12 mouse cellular contexts compared by ENCODE assay signal in genomic region chr11:76042041-76042638, GRCm38 (mm10). TPM values are rescaled to one million over a fixed set of nuclear protein-coding genes. Genes with fewer than 3 reads are reported as not detected.
DNase-seq lines count a peak whose midpoint lies in the region; ATAC-seq and TF ChIP-seq lines count a peak whose summit lies in the region.
"Had no signal": no experiment of that assay in that cellular context is flagged by ENCODE, and none has a peak within 500 bp of the region (broad histone marks: within the 10 kb centered on the region; RNA-seq: fewer than 3 reads in every experiment).

No protein-coding gene starts in this region.

- TF ChIP-seq CTCF in layer of hippocampus, adult 2 months (conservative IDR thresholded peaks at IDR 0.05): no peak
- no peak for TF ChIP-seq CTCF in heart, postnatal 0 days (IDR thresholded peaks at IDR 0.05; ENCODE audit: low read depth)
- no peak for TF ChIP-seq CTCF in lung, adult 2 months (IDR thresholded peaks at IDR 0.05; ENCODE audit: insufficient read depth, low read length)

- ATAC-seq in embryonic facial prominence, embryonic 14.5 days (ENCODE audit: low read depth): no peak
- ATAC-seq in heart, postnatal 0 days (ENCODE audit: insufficient read depth, low read depth): 0 out of 2 replicates have a peak, but pooled peaks have one; percentile 22
- ATAC-seq in stomach, embryonic 14.5 days (ENCODE audit: insufficient number of reproducible peaks, insufficient read depth, low FRiP score, low read depth): no peak
- ATAC-seq: inflammation-experienced regulatory T-cells, adult 6 months had no signal

- no peak for DNase-seq in layer of hippocampus, adult 2 months (ENCODE audit: low spot score in 2 of 2)
- no peak for DNase-seq in layer of hippocampus, adult 18-20 months (ENCODE audit: low spot score in 2 of 2)
- no peak for DNase-seq in embryonic facial prominence, embryonic 14.5 days (ENCODE audit: low spot score)
- no peak for DNase-seq in heart, postnatal 0 days (ENCODE audit: low spot score)
- DNase-seq in kidney, adult 9 months: no peak
- no peak for DNase-seq in lung, adult 2 months
- DNase-seq: cerebellum, postnatal 36 days; left cerebral cortex, postnatal 4 days had no signal

- no peak overlapping the region for H3K4me3 ChIP-seq in layer of hippocampus, adult 2 months
- no peak overlapping the region for H3K4me3 ChIP-seq in embryonic facial prominence, embryonic 14.5 days (ENCODE audit: low read depth, low read length)
- no peak overlapping the region for H3K4me3 ChIP-seq in heart, postnatal 0 days (ENCODE audit: low read depth, low read length)
- no peak overlapping the region for H3K4me3 ChIP-seq in stomach, embryonic 14.5 days (ENCODE audit: low read depth, low read length)
- no peak overlapping the region for H3K4me3 ChIP-seq in lung, adult 2 months (replicated peaks; ENCODE audit: extremely low read depth, low read depth, low read length)

- H3K4me1 ChIP-seq in embryonic facial prominence, embryonic 14.5 days (ENCODE audit: control insufficient read depth, insufficient read depth, low read length): peaks cover 21% of the 10 kb centered on the region
- peaks cover 18% of the 10 kb centered on the region for H3K4me1 ChIP-seq in heart, postnatal 0 days (ENCODE audit: control insufficient read depth, insufficient read depth)
- H3K4me1 ChIP-seq in stomach, embryonic 14.5 days (ENCODE audit: control insufficient read depth, insufficient read depth, low read length): peaks cover 15% of the 10 kb centered on the region
- H3K4me1 ChIP-seq in lung, adult 2 months (ENCODE audit: control insufficient read depth, insufficient read depth, low read length): peaks cover 9% of the 10 kb centered on the region

- no peaks in the 10 kb centered on the region for H3K9me3 ChIP-seq in embryonic facial prominence, embryonic 14.5 days (ENCODE audit: control insufficient read depth, low read length)
- no peaks in the 10 kb centered on the region for H3K9me3 ChIP-seq in heart, postnatal 0 days (replicated peaks; ENCODE audit: control insufficient read depth, low read length)
- H3K9me3 ChIP-seq in stomach, embryonic 14.5 days (ENCODE audit: control insufficient read depth, low read depth, low read length): no peaks in the 10 kb centered on the region

- no peaks in the 10 kb centered on the region for H3K27me3 ChIP-seq in embryonic facial prominence, embryonic 14.5 days (replicated peaks; ENCODE audit: control insufficient read depth, insufficient read depth, low read length)
- no peaks in the 10 kb centered on the region for H3K27me3 ChIP-seq in heart, postnatal 0 days (ENCODE audit: control insufficient read depth, insufficient read depth, low read length)
- H3K27me3 ChIP-seq in stomach, embryonic 14.5 days (ENCODE audit: control insufficient read depth, insufficient read depth, low read length): no peaks in the 10 kb centered on the region

- TF ChIP-seq POLR2A in lung, adult 2 months (IDR thresholded peaks at IDR 0.05; ENCODE audit: borderline replicate concordance, extremely low read depth, low read depth, low read length): no peak

- WGBS in embryonic facial prominence, embryonic 14.5 days: 33% methylated on average over 10 of the region's 10 CpGs
- WGBS in heart, postnatal 0 days: 42% methylated on average over 10 of the region's 10 CpGs
- 72% methylated on average over 10 of the region's 10 CpGs for WGBS in stomach, embryonic 14.5 days
- WGBS in lung, adult 2 months: 58% methylated on average over 10 of the region's 10 CpGs

- peak overlapping the region; percentile 64 for H3K27ac ChIP-seq in layer of hippocampus, adult 2 months
- peak overlapping the region; percentile 53 for H3K27ac ChIP-seq in embryonic facial prominence, embryonic 14.5 days (replicated peaks; ENCODE audit: low read depth, low read length)
- peak overlapping the region; percentile 75 for H3K27ac ChIP-seq in heart, postnatal 0 days (ENCODE audit: low read depth)
- H3K27ac ChIP-seq in stomach, embryonic 14.5 days (ENCODE audit: low read length): peak overlapping the region; percentile 44

- H3K9ac ChIP-seq in embryonic facial prominence, embryonic 14.5 days (ENCODE audit: low read depth, low read length): no peak overlapping the region
- H3K9ac ChIP-seq in heart, postnatal 0 days (replicated peaks; ENCODE audit: low read depth, low read length): no peak overlapping the region
- no peak overlapping the region for H3K9ac ChIP-seq in stomach, embryonic 14.5 days (replicated peaks; ENCODE audit: low read depth, low read length)

- 0 out of 2 replicates have a peak, but pooled peaks cover 9% of the 10 kb centered on the region for H3K36me3 ChIP-seq in embryonic facial prominence, embryonic 14.5 days (ENCODE audit: control insufficient read depth, insufficient read depth, low read length)
- peaks cover 8% of the 10 kb centered on the region; the same call in 1 of the 2 replicates for H3K36me3 ChIP-seq in heart, postnatal 0 days (replicated peaks; ENCODE audit: control insufficient read depth, insufficient read depth, low read length)
- H3K36me3 ChIP-seq in stomach, embryonic 14.5 days (ENCODE audit: control insufficient read depth, insufficient read depth, low read length): 0 out of 2 replicates have a peak, but pooled peaks cover 3% of the 10 kb centered on the region

- no peak for TF ChIP-seq EP300 in heart, postnatal 0 days (IDR thresholded peaks at IDR 0.05; ENCODE audit: low read depth)

- 0 out of 2 replicates have a peak overlapping the region, but pooled peaks have one; percentile 8 for H3K4me2 ChIP-seq in embryonic facial prominence, embryonic 14.5 days (ENCODE audit: low read depth, low read length)
- no peak overlapping the region for H3K4me2 ChIP-seq in heart, postnatal 0 days (ENCODE audit: low read depth, low read length)
- H3K4me2 ChIP-seq in stomach, embryonic 14.5 days (replicated peaks; ENCODE audit: low read depth, low read length): no peak overlapping the region

RNA-seq across cellular contexts. Expression of gene Rflnb, which starts 14.6 kb away (rescaled TPM):
- total RNA-seq in layer of hippocampus, adult 2 months (2021): 1 to 10 TPM; 7.0 to 9.5 TPM
- total RNA-seq in layer of hippocampus, adult 18-20 months (2021): 1 to 10 TPM; 9.0 to 9.2 TPM
- polyA plus RNA-seq in embryonic facial prominence, embryonic 14.5 days (2014; fragmentation: Nextera tagmentation; extraction: Ambion mirVana): 45.3 and 45.6 TPM in 2 replicates
- 15.6 and 16.4 TPM in 2 replicates for total RNA-seq in heart, postnatal 0 days (2014; rRNA removed; ENCODE audit: low replicate concordance)
- polyA plus RNA-seq in heart, postnatal 0 days (2015; fragmentation: Nextera tagmentation; extraction: Ambion mirVana): 22.9 and 24.1 TPM in 2 replicates
- polyA plus RNA-seq in stomach, embryonic 14.5 days (2014; fragmentation: Nextera tagmentation; extraction: Ambion mirVana): 42.8 and 44.5 TPM in 2 replicates
- 15.6 and 16.0 TPM in 2 replicates for polyA plus RNA-seq in lung, adult 2 months (2012; rRNA removed)

RNA-seq across cellular contexts. Expression of gene 1700016K19Rik, which starts 42.4 kb away (rescaled TPM):
- 1 to 10 TPM; 1.5 to 2.1 TPM for total RNA-seq in layer of hippocampus, adult 2 months (2021)
- 1 to 10 TPM; 2.1 to 3.8 TPM for total RNA-seq in layer of hippocampus, adult 18-20 months (2021)
- 2.0 and 7.3 TPM in 2 replicates for polyA plus RNA-seq in embryonic facial prominence, embryonic 14.5 days (2014; fragmentation: Nextera tagmentation; extraction: Ambion mirVana)
- total RNA-seq in heart, postnatal 0 days (2014; rRNA removed; ENCODE audit: low replicate concordance): not detected in 2 replicates
- 0.47 TPM in 1 of 2 replicates, not detected in the other for polyA plus RNA-seq in heart, postnatal 0 days (2015; fragmentation: Nextera tagmentation; extraction: Ambion mirVana)
- polyA plus RNA-seq in stomach, embryonic 14.5 days (2014; fragmentation: Nextera tagmentation; extraction: Ambion mirVana): 3.2 and 4.2 TPM in 2 replicates
- polyA plus RNA-seq in lung, adult 2 months (2012; rRNA removed): 13.6 and 14.8 TPM in 2 replicates
- total RNA-seq: adrenal gland, adult 2 months; granulocyte monocyte progenitor cell, adult 5-6 weeks had no signal
- polyA plus RNA-seq: adrenal gland, adult 2 months had no signal
